Mouse (Mus musculus) kidney, postnatal 10 days (tissue): ENCODE data around the gene Cd2ap.

Source experiments
- DNase-seq: peaks from one replicate; pipeline ENCODE4 v3.0.0; 2021; ENCODE audit warnings: mixed read lengths

The Cd2ap gene

DNA sequence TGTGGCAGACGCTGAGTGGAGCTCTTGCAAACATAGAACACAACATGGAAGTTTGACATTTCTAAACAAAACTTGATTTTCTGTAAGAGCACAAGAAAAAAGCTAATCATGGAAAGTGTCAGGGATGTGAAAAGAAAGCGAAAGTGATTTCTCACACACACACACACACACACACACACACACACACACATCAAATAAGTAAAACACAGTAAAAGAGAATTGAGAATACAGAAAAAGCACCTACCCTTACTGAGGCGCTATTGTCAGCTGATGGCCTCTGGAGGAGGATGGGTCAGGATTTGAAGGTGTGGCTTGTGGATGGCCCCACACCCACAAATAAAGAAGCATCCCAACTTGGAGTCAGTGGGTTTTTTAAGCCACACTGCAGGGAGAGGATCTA, 19.0 kb downstream of the Cd2ap start:
- no peak for DNase-seq

DNA sequence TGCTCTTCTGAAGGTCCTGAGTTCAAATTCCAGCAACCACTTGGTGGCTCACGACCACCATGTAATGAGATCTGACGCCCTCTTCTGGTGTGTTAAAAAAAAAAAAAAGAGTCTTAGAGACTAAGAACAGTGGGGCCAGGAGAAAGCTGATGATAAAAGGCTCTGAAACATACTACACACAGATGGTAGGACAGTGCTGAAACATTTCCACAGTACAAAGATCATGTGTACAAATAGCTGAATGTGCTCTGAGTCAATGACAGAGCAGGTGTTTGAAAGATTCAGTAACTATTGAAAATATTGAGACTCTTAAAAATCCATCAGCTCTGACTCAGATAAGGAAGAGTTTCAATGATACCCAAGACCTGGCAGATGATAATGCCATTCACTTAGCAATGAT, 29.4 kb downstream of the Cd2ap start:
- DNase-seq, result no peak

DNA sequence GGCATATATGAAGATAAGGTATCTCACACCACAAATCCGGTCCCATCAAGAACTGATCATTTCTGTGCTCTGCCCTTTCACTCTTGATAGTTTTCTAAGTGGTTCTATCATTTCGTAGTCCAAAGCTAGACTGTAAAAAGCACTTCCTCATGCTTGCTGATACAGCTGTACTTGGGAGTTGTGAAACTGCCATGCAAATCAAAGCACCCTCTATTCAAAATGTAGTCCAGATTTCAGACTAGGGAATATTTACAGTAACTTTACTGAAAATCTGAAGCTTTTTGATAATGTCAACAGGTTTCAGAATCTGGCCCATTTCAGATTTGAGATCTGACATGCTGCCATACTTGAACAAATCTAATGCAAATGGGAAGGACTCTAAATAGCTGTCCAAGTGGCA, 39.3 kb downstream of the Cd2ap start:
- DNase-seq, result no peak

DNA sequence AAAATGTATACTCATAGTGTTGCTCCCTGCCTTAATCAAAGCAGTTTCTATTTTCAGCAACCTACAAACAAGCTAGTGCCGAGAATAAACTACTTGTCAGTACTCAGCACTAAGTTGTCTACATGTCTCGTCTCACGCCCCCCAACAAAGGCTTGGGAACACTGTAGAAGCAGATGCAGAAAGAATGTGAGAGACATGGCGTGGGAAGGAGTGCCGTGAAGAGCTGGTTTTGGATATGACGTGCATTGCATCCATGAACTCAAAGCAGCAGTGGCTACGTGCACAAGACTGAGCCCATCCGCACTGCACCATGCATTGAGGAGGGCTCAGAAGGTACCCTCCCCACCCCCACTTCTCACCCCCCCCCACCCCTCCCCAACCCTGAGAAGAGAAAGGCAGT, 53.7 kb downstream of the Cd2ap start:
- DNase-seq, result no peak

DNA sequence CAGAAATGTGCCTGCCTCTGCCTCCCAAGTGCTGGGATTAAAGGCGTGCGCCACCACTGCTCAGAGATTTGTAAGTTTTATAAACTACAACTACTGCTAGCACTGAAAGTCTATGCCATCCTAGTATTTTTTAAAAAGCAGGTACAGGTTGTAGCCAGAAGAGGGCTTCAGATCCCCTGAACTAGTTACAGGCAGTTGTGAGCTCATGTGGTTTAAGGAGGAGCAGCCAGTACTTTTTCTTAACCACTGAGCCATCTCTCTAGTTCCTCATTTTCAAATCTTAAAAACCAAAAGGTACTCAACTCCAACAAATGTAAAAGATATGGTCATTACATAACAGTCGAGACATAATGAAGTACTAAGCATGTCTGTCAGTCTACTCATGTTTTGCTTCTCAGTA, 61.1 kb downstream of the Cd2ap start:
- DNase-seq, result no peak

DNA sequence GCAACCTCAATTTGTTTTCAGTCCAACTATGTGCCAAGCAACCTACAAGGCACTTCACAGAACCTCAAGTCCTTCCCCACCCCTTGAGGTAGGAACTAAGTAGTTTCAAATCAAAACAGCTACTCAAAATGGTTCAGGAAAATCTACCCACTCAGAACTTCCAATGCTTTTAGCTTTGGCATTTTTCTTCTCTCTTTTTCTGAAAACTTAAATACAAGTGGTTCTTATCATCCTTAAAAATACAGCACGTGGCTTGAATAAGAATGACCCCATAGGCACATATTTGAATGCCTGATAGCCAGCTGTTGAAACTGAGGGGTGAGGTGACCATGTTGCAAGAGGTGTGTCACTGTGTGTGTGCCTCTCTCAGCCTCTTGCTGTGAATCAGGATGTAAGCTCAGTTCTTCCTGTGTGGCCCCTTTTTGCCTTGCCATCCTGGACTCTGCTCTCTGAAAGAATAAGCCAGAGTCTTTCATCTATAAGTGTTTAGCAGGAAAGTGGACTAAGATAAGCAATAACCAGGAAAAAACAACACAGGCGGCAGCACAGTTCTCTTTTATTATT, 84.0 kb downstream of the Cd2ap start:
- DNase-seq, result no peak

DNA sequence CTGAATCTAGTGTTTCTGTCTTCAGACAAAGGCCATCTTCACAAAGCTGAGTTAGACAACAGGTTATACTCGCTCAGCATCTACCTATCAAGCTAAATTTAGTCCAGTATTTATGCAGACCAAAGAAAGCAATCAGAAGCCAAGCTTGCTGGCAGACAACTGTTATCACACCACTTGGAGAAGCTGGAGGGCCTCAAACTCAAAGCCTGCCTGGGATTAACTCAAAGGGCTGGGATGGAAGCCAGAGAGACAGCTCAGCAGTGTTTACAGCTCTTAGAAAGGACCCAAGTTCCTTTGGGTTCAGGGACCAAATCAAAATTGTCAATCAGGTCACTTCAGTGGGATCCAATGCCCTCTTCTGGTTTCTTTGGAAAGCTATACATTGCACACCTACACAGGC, 85.7 kb downstream of the Cd2ap start:
- DNase-seq, result no peak

DNA sequence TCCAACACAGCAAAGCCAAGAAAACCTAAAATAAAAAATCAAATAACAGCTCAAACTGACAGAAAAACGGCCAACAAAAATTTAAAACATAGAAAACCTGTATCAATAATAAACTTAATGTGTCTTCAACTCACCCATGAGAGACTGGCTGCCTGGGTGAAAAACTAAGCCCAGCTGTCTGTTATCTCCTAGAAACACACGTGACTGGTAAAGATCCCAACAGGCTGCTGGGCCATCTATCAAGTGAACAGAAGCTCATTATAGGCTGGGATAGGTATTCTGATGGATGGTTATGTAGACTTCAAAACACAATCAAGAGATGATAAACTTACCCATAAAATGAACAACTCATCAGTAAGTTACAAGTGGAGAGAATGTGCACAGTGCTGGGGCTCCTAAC, 86.7 kb downstream of the Cd2ap start:
- no peak for DNase-seq

DNA sequence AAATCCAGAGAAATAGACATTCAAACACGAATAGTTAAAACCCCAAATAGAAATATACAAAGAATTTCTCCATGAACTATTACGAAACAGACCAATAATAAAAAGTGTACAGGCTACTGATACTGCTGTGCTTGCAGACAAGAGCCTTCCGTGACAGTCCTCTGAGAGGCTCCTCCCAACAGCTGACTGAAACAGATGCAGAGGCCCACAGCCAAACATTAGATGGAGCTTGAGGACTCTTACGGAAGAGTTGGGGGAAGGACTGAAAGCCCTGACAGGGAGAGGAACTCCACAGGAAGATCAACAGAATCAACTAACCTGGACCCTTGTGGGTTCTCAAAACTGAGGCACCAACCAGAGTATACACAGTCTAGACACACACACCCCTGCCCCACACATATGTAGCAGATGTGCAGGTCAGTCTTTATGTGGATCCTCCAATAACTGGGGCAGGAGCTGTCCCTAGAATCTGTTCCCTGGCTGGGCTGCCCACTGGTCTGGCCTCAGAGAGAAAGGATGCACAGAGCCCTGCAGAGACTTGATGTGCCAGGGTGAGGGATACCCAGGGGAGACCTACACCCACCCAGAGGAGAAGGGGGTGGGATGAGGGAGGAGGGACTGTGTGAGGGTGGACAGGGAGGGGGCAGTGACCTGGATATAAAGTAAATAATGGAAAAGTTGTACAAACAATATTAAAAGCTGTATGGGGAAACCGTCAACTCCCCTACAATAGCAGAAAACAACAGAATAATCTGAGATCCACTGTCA, 87.6 kb downstream of the Cd2ap start:
- peak; percentile 19 for DNase-seq

DNA sequence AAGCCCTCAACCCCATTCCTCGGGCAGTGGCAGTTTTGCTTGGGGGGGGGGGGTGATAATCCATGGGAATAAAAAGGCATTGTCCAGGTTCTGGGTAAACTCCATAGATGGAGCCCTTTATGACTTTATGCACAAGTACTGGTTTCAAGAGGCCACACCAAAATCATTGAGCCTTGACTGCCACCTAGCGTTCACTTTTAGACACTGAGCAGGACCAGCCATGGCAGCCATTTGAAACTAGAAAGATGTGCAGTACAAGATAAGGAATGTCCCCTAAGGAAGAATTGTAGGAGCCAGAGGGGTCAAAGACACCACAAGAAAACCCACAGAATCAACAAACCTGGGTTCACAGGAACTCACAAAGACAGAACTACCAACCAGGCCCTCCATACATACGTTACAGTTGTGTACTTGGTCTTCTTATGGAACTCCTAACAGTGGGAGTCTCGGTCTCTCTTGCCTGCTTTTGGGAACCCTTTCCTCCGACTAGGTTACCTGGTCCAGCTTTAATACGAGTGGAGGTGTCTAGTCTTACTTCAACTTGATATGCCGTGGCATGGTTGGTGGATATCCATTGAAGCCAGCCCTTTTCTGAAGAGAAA, 94.2 kb downstream of the Cd2ap start:
- peak; percentile 82 for DNase-seq

DNA sequence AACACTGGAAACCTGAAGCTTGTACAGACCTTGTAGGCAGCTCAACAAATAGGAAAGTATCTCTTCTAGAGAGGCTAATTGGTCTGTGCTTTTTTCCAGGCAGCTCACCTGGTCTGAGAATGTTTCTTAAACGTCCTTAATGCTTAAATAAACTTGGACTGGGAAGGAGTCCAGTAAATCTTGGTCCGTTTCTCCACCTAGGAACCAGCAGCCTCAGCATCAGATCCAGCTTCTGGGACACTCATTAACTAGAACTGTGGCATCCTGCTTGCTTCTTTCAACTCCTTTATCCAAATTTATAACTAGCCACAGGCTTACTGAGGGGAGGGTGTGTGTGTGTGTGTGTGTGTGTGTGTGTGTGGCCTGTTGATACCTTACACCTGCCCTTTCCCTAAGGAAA, 122.7 kb downstream of the Cd2ap start:
- no peak for DNase-seq

DNA sequence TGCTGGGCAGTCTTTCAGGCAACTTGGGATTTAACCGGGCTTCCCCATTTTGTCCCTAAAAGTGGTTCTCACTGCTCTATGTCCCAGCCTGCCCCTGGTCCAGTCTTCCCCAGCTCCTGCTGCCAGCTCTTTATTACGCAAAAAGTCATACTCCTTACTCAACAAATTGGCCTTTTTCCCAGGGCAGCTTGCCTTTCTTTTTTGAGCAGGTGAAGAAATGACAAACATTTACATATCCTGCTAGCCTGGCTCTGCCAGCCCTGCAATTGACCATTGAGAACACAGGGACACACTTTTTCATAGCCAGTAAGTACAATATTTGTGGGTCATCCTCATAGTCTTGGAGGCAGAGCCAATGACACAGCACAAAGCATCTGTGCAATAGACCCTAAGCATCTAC, 124.3 kb downstream of the Cd2ap start:
- DNase-seq, result no peak

DNA sequence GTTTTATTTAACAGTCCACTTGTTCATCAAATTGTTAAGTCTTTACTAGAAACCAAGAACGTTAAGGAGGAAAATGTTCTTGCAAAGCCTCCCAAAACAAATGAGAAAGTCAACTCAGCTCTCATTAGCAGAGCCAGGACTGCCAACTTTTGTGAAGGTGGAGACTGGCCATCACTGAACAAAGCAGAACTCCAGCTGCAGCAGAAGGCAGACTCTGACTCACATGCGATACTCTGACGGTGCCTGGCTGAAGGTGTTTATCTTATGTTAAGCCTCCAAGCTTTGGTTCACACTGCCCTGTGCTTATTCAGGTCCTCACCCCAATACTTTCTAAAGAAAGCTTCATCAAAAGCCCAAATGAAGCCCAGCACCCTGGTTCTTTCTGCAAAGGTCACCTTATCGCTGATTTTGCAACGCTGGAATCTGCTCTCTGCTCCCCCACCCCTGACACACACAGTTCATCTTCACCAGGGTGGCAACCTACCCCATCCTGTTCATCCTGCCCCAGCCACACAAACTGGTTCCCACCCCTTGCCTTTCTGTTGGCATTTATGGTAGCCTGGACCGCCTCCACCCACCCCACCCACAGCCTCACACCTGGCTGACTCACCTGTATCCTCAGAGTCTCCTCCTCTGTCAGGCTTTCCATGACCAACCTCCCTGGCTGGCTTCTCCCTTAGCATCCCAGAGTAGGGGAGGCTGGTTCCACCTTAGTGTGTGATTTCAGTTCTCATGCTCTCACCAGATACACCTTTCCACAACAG, 130.6 kb downstream of the Cd2ap start:
- DNase-seq, result no peak
